Mouse (Mus musculus) hindbrain, embryonic 11.5 days (tissue): Measurements from ENCODE around the gene Fgfr2. TPM values are rescaled to one million over a fixed set of nuclear protein-coding genes. Genes with fewer than 3 reads are reported as not detected.

Experiments
- ATAC-seq: fragments of 200-750 bp; cut with Nextera tagmentation; 2 replicates; pipeline ENCODE4 v1.8.0; 2017; ENCODE audit warnings: mild to moderate bottlenecking, moderate TSS enrichment, moderate library complexity; ENCODE audit not compliant: low FRiP score
- DNase-seq: peaks from one replicate; pipeline ENCODE4 v3.0.0-alpha.2; 2015; ENCODE audit warnings: low spot score
- H3K27ac ChIP-seq: fragments of 300-500 bp; sonication (generic); 2 replicates; pipeline ENCODE4 v1.5.1; 2014; ENCODE audit warnings: mild to moderate bottlenecking, low read depth, low read length
- H3K27me3 ChIP-seq: fragments of 300-500 bp; sonication (generic); 2 replicates; pipeline ENCODE4 v1.6.1; 2014; ENCODE audit warnings: mild to moderate bottlenecking, low read length, moderate library complexity, mixed read lengths; ENCODE audit not compliant: control insufficient read depth, insufficient read depth
- H3K36me3 ChIP-seq: fragments of 300-500 bp; sonication (generic); 2 replicates; pipeline ENCODE4 v1.6.1; 2014; ENCODE audit warnings: mild to moderate bottlenecking, low read length, moderate library complexity, mixed read lengths; ENCODE audit not compliant: control insufficient read depth, insufficient read depth
- H3K4me1 ChIP-seq: fragments of 300-500 bp; sonication (generic); replicated peaks from 2 replicates; pipeline ENCODE4 v1.6.1; 2014; ENCODE audit warnings: low read length, mixed read lengths; ENCODE audit not compliant: control insufficient read depth, insufficient read depth
- H3K4me2 ChIP-seq: fragments of 300-500 bp; sonication (generic); replicated peaks from 2 replicates; pipeline ENCODE4 v1.6.1; 2014; ENCODE audit warnings: mild to moderate bottlenecking, low read depth, low read length
- H3K4me3 ChIP-seq: fragments of 300-500 bp; sonication (generic); 2 replicates; pipeline ENCODE4 v1.5.1; 2014; ENCODE audit warnings: low read depth, low read length
- H3K9ac ChIP-seq: fragments of 300-500 bp; sonication (generic); 2 replicates; pipeline ENCODE4 v1.6.1; 2014; ENCODE audit warnings: low read depth, low read length
- H3K9me3 ChIP-seq: fragments of 300-500 bp; sonication (generic); 2 replicates; pipeline ENCODE4 v1.6.1; 2016; ENCODE audit warnings: low read length; ENCODE audit not compliant: control insufficient read depth
- WGBS: fragments of 180-500 bp; shearing (Covaris S2); extraction: QIAGEN DNeasy Blood & Tissue Kit; methylation state at CpG from one replicate; pipeline ENCODE4 v1.1.7; 2014; 5-methylcytosine and 5-hydroxymethylcytosine counted together
- polyA plus RNA-seq: library from polyadenylated mRNA; unstranded; fragments of >200 nt; fragmentation: Nextera tagmentation; extraction: Ambion mirVana; gene quantifications from 2 replicates; pipeline ENCODE4 v1.2.1, GENCODE M21; 2014

The Fgfr2 gene
- polyA plus RNA-seq, 1 experiment from 2014 or later, result 71.3 TPM

- H3K36me3 ChIP-seq, result no peaks in the 10 kb centered on the region
- ATAC-seq, result 0 out of 2 replicates have a peak, but pooled peaks have one; percentile 22
- DNase-seq, result peak; percentile 35
- H3K9me3 ChIP-seq, result no peaks in the 10 kb centered on the region
- peaks cover 9% of the 10 kb centered on the region for H3K4me1 ChIP-seq
- H3K9ac ChIP-seq, result no peak overlapping the region
- no peak overlapping the region for H3K4me3 ChIP-seq
- H3K4me2 ChIP-seq, result no peak overlapping the region
- 36% methylated on average over 17 of the region's 17 CpGs for WGBS
- peak overlapping the region; percentile 62 for H3K27ac ChIP-seq
- H3K27me3 ChIP-seq, result no peaks in the 10 kb centered on the region
Observed at GRCm38 (mm10) chr7:132372752-132373513, 750.2 kb downstream of the Fgfr2 start.

- H3K4me1 ChIP-seq, result peaks cover 9% of the 10 kb centered on the region
- no peak overlapping the region for H3K9ac ChIP-seq
- DNase-seq (no peak), ATAC-seq (no peak)
- no peaks in the 10 kb centered on the region for H3K36me3 ChIP-seq
- no peaks in the 10 kb centered on the region for H3K9me3 ChIP-seq
- no peak overlapping the region for H3K4me3 ChIP-seq
- H3K27me3 ChIP-seq, result no peaks in the 10 kb centered on the region
- H3K27ac ChIP-seq, result no peak overlapping the region
- H3K4me2 ChIP-seq, result no peak overlapping the region
- 74% methylated on average over 1 of the region's 1 CpGs for WGBS
Observed at GRCm38 (mm10) chr7:132371832-132372231, 751.3 kb downstream of the Fgfr2 start.

- Histone ChIP-seq H3K9ac (no peak overlapping the region), H3K27me3 (no peaks in the 10 kb centered on the region), H3K36me3 (no peaks in the 10 kb centered on the region), H3K4me3 (no peak overlapping the region), H3K27ac (no peak overlapping the region), H3K4me2 (no peak overlapping the region), H3K9me3 (no peaks in the 10 kb centered on the region), H3K4me1 (peaks cover 9% of the 10 kb centered on the region)
- DNase-seq, result no peak
- no peak for ATAC-seq
- WGBS, result 83% methylated on average over 2 of the region's 2 CpGs
Observed at GRCm38 (mm10) chr7:132369784-132370183, 753.4 kb downstream of the Fgfr2 start.

- no peak overlapping the region for H3K27ac ChIP-seq
- ATAC-seq, result no peak
- no peaks in the 10 kb centered on the region for H3K9me3 ChIP-seq
Observed at GRCm38 (mm10) chr7:132368859-132369258, 754.3 kb downstream of the Fgfr2 start.

GRCm38 (mm10) chr7:132367344-132367743 is 755.8 kb downstream of the Fgfr2 start:
- Histone ChIP-seq H3K9me3 (no peaks in the 10 kb centered on the region), H3K4me2 (no peak overlapping the region), H3K27me3 (no peaks in the 10 kb centered on the region), H3K9ac (no peak overlapping the region), H3K4me3 (no peak overlapping the region), H3K36me3 (no peaks in the 10 kb centered on the region), H3K4me1 (no peaks in the 10 kb centered on the region), H3K27ac (no peak overlapping the region)
- 82% methylated on average over 3 of the region's 3 CpGs for WGBS
- ATAC-seq, result no peak
- DNase-seq, result no peak

More at GRCm38 (mm10) chr7:132368859-132369258, 754.3 kb downstream of the Fgfr2 start:
- Histone ChIP-seq H3K4me1 (peaks cover 7% of the 10 kb centered on the region), H3K27me3 (no peaks in the 10 kb centered on the region), H3K9ac (no peak overlapping the region), H3K36me3 (no peaks in the 10 kb centered on the region), H3K4me3 (no peak overlapping the region), H3K4me2 (no peak overlapping the region)
- no peak for DNase-seq
- 84% methylated on average over 6 of the region's 6 CpGs for WGBS

- DNase-seq (no peak), ATAC-seq (no peak)
- H3K4me2 ChIP-seq, result no peak overlapping the region
- no peak overlapping the region for H3K4me3 ChIP-seq
- H3K36me3 ChIP-seq, result no peaks in the 10 kb centered on the region
- WGBS, result 84% methylated on average over 5 of the region's 5 CpGs
- no peaks in the 10 kb centered on the region for H3K4me1 ChIP-seq
- no peak overlapping the region for H3K9ac ChIP-seq
- no peaks in the 10 kb centered on the region for H3K27me3 ChIP-seq
- no peak overlapping the region for H3K27ac ChIP-seq
- no peaks in the 10 kb centered on the region for H3K9me3 ChIP-seq
Observed at GRCm38 (mm10) chr7:132365703-132366384, 757.3 kb downstream of the Fgfr2 start.

GRCm38 (mm10) chr7:132365111-132365510 is 758.0 kb downstream of the Fgfr2 start:
- no peak for ATAC-seq

GRCm38 (mm10) chr7:132364506-132364905 is 758.6 kb downstream of the Fgfr2 start:
- 61% methylated on average over 5 of the region's 5 CpGs for WGBS
- Histone ChIP-seq H3K9me3 (no peaks in the 10 kb centered on the region), H3K27me3 (no peaks in the 10 kb centered on the region), H3K4me1 (no peaks in the 10 kb centered on the region), H3K4me3 (no peak overlapping the region), H3K36me3 (no peaks in the 10 kb centered on the region), H3K9ac (no peak overlapping the region), H3K27ac (no peak overlapping the region), H3K4me2 (no peak overlapping the region)
- DNase-seq, result no peak
- no peak for ATAC-seq

More at GRCm38 (mm10) chr7:132365111-132365510, 758.0 kb downstream of the Fgfr2 start:
- Histone ChIP-seq H3K4me3 (no peak overlapping the region), H3K9me3 (no peaks in the 10 kb centered on the region), H3K36me3 (no peaks in the 10 kb centered on the region), H3K4me2 (no peak overlapping the region), H3K27ac (no peak overlapping the region), H3K9ac (no peak overlapping the region), H3K27me3 (no peaks in the 10 kb centered on the region), H3K4me1 (no peaks in the 10 kb centered on the region)
- DNase-seq, result no peak
- WGBS, result 89% methylated on average over 5 of the region's 5 CpGs
